Mouse (Mus musculus) CD4-positive naive resting alpha-beta T cell, adult 57 days (primary cell): ENCODE data around the gene Moxd1. TPM values are rescaled to one million over a fixed set of nuclear protein-coding genes. Genes with fewer than 3 reads are reported as not detected.

Experiments used
- total RNA-seq: library from RNA; stranded (reverse); gene quantifications from one replicate; pipeline ENCODE4 v1.2.4, GENCODE M21; 2023

Moxd1 gene
- total RNA-seq = not detected

DNA sequence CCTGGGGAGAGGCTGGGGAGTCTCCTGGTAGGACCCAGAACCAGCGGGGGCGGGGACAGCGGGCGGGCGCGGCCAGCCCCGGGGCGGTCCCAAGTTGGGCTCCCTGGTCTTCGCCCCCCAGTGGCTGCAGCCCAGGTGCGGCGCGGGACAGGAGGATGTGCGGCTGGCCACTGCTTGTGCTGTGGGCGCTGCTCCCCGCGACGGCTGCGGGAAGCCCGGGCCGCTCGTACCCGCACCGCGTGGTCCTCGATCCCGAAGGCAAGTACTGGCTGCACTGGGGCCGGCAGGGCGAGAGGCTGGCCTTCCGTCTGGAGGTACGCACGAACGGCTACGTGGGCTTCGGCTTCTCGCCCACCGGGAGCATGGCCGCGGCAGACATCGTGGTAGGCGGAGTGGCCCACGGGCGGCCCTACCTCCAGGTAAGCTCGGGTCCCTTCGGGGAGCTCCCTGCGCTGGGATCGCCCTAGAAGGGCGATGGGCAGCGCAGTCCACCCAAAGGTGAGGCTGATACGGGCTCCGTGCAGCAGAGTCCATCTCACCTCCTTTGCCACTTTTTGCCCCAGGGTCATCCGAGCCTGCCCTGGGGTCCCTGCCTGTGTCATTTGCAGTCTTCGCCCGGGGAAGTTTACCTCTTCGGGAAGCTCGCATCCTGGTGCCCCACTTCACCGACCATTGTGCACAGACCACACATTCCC, at the start of gene Moxd1:
Gene Moxd1, plus strand, starts transcription at position 69 of the 695 bp plus-strand sequence.

Other genes starting within 250 kb of the Moxd1 start
- not detected for gene Taar6, start 237.9 kb upstream of the Moxd1 start, total RNA-seq
- gene Taar7a, start 230.0 kb upstream of the Moxd1 start, total RNA-seq = not detected
- not detected for gene Taar7b, start 223.6 kb upstream of the Moxd1 start, total RNA-seq
- not detected for gene Taar7d, start 196.3 kb upstream of the Moxd1 start, total RNA-seq
- not detected for gene Taar7e, start 185.9 kb upstream of the Moxd1 start, total RNA-seq
- not detected for gene Taar7f, start 174.0 kb upstream of the Moxd1 start, total RNA-seq
- not detected for gene Taar8a, start 147.0 kb upstream of the Moxd1 start, total RNA-seq
- not detected for gene Taar8b, start 131.2 kb upstream of the Moxd1 start, total RNA-seq
- gene Taar8c, start 121.6 kb upstream of the Moxd1 start, total RNA-seq = not detected
- gene Taar9, start 114.0 kb upstream of the Moxd1 start, total RNA-seq = not detected
- gene Stx7, start 74.2 kb upstream of the Moxd1 start, total RNA-seq = 30.6 TPM